Mouse (Mus musculus) thymus, adult 2 months (tissue): ENCODE results near the gene Sh3bp4. TPM values are rescaled to one million over a fixed set of nuclear protein-coding genes. Genes with fewer than 3 reads are reported as not detected.
A peak's percentile ranks its signal among the peaks of the same experiment; 100 is the strongest.

Source experiments
- DNase-seq: peaks from one replicate; pipeline ENCODE4 v3.0.0; 2021
- H3K27ac ChIP-seq: fragments of 200-500 bp; 2 replicates; pipeline ENCODE4 v1.5.1; 2012; ENCODE audit warnings: low read length, control low read depth; ENCODE audit not compliant: control insufficient read depth, insufficient read depth
- H3K27me3 ChIP-seq: fragments of 200-500 bp; 2 replicates; pipeline ENCODE4 v1.6.1; 2012; ENCODE audit warnings: mild to moderate bottlenecking, low read length, moderate library complexity, mixed read lengths; ENCODE audit not compliant: control insufficient read depth, insufficient read depth
- H3K36me3 ChIP-seq: fragments of 200-500 bp; 2 replicates; pipeline ENCODE4 v1.6.1; 2012; ENCODE audit warnings: mild to moderate bottlenecking, low read length, moderate library complexity; ENCODE audit not compliant: control insufficient read depth, insufficient read depth
- H3K4me1 ChIP-seq: fragments of 200-500 bp; replicated peaks from 2 replicates; pipeline ENCODE4 v1.6.1; 2012; ENCODE audit warnings: low read length; ENCODE audit not compliant: control insufficient read depth, insufficient read depth
- H3K4me3 ChIP-seq: fragments of 200-500 bp; 2 replicates; pipeline ENCODE4 v1.5.1; 2012; ENCODE audit warnings: mild to moderate bottlenecking, low read length, control low read depth, moderate library complexity; ENCODE audit not compliant: control insufficient read depth, insufficient read depth
- CTCF ChIP-seq: fragments of 200-500 bp; IDR thresholded peaks from 2 replicates; pipeline ENCODE4 v1.5.1; 2012; ENCODE audit warnings: mild to moderate bottlenecking, control low read depth, low read length, moderate library complexity, borderline replicate concordance; ENCODE audit not compliant: control insufficient read depth, poor library complexity, insufficient read depth; ENCODE audit errors: extremely low read depth
- POLR2A ChIP-seq: fragments of 200-500 bp; IDR thresholded peaks from 2 replicates; pipeline ENCODE4 v1.6.1; 2012; ENCODE audit warnings: mild to moderate bottlenecking, low read length, control low read depth, moderate library complexity; ENCODE audit not compliant: control insufficient read depth, poor library complexity, insufficient read depth; ENCODE audit errors: extremely low read depth
- WGBS: fragments of 180-500 bp; shearing (Covaris S2); methylation state at CpG from one replicate; pipeline ENCODE4 v1.1.7; 2018; 5-methylcytosine and 5-hydroxymethylcytosine counted together
- polyA plus RNA-seq: library from polyadenylated mRNA; depleted of rRNA; stranded (reverse); fragments of >200 nt; gene quantifications from 2 replicates; pipeline ENCODE4 v1.2.3, GENCODE M21; 2012

Sh3bp4 gene
- polyA plus RNA-seq, 1 experiment, result 9.1 TPM

DNA sequence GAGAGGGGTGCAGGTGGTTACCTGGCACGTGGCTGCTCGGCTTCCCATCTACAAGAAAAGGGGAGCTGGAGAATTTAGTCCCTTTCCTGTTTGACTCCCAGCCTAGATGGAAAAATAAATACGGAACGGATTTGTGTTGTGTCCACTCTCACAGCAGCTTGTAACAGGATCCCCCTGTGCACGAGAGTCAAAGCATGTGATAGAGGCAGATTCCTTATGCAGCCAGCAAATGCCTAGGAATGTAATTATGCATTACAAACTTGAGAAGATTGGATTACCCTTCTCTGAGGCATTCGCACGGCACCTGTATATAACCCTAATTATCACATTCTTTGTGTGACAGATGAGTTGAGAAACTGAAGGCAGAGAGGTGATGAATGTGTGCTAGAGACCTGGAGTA, 94.5 kb downstream of the Sh3bp4 start:
- H3K4me1 ChIP-seq, result no peaks in the 10 kb centered on the region

DNA sequence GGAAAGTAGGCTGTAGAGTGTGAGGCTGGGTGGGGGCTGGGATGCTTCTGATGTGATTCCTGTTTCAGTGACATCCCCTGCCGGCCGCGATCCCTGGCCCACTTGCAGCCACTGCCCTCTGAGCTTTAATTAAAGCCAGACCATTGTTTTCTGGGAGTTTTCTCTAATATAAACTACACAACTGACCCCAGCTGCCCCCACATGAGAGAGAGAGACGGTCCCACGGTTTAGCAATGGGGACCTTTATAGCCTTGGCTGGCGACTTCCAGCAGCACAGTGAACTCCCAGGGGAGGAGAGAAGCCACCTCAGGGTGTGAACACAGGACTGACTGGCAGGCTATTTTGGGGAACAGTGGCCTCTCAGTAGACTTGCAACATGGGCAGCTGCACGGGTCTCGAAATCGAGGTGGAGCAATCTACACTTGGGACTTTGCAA, 96.6 kb downstream of the Sh3bp4 start:
- WGBS, result 88% methylated on average over 9 of the region's 9 CpGs
- H3K4me1 ChIP-seq, result no peaks in the 10 kb centered on the region
- H3K27ac ChIP-seq, result no peak overlapping the region
- DNase-seq, result no peak
- H3K27me3 ChIP-seq, result no peaks in the 10 kb centered on the region
- TF ChIP-seq POLR2A (no peak), CTCF (no peak)
- no peaks in the 10 kb centered on the region for H3K36me3 ChIP-seq
- H3K4me3 ChIP-seq, result no peak overlapping the region

More for the DNA sequence above, 94.5 kb downstream of the Sh3bp4 start:
- Histone ChIP-seq H3K36me3 (no peaks in the 10 kb centered on the region), H3K27ac (no peak overlapping the region), H3K4me3 (no peak overlapping the region), H3K27me3 (no peaks in the 10 kb centered on the region)
- TF ChIP-seq POLR2A, result no peak
- no peak for TF ChIP-seq CTCF
- WGBS, result 83% methylated on average over 7 of the region's 7 CpGs
- DNase-seq, result no peak

DNA sequence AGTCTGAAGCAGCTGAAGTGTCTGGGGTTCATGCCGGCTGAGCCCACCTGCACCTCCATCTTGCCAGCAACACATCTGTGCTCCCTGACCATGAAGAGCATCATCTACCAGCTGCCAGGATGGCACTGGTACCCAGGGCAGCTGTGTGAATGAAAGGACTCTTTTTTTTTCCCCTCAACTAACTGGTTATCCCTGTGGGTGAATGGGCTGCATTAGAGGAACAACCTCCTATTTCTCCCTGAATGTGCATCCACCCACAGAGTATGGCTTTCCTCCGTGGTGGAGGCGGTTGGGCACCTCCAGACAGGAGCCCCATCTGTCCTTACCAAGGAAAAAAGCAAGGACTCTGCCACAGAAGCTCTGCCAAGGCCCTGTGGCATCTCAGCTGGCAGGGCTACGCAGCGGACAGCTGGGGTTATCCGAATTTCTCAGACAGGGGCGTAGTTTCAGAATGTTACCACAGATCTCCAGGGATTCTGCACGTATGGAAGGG, 101.1 kb downstream of the Sh3bp4 start:
- Histone ChIP-seq H3K4me3 (no peak overlapping the region), H3K4me1 (no peaks in the 10 kb centered on the region), H3K36me3 (no peaks in the 10 kb centered on the region), H3K27ac (no peak overlapping the region), H3K27me3 (no peaks in the 10 kb centered on the region)
- 97% methylated on average over 8 of the region's 8 CpGs for WGBS
- no peak for DNase-seq
- TF ChIP-seq POLR2A (no peak), CTCF (no peak)

DNA sequence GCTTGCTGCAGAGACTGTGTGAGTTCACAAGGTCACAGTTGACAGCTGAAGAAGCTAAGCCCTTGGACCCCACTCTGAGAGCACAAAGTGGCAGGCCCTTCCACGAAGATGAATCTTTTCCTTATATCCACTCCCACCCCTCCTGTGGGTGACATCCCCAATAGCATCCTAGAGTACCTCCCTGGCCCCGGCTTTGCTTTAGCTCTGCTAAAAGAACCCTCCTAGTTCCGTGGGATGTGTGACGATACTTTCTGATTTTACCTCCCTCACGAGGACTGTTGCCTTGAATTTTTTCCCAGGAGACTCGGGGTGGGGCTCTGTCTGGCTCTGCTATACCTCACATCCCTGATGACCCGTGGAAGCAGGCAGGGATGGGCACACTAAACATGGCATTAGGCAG, 104.4 kb downstream of the Sh3bp4 start:
- no peak overlapping the region for H3K4me3 ChIP-seq
- H3K27ac ChIP-seq, result no peak overlapping the region
- H3K27me3 ChIP-seq, result no peaks in the 10 kb centered on the region
- no peaks in the 10 kb centered on the region for H3K4me1 ChIP-seq
- DNase-seq, result no peak
- WGBS, result 92% methylated on average over 7 of the region's 7 CpGs
- TF ChIP-seq CTCF (no peak), POLR2A (no peak)
- no peaks in the 10 kb centered on the region for H3K36me3 ChIP-seq

DNA sequence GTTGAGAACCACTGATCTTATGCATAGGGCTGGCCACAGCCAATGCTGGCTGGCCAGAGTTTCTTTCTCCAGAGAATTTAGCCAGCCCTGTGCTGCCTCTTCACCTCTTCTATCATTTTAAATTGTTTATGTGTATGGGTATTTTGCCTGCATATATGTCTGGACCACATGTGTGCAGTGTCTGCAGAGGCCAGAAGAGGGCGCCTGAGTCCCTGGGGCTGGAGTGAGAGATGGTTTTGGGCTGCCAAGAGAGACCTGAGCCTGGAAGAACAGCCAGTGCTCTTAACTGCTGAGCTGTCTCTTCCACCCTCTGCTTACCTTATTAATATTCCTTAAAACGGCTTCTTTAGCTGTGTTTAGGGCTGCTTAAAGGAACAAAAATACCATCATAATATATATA, 105.1 kb downstream of the Sh3bp4 start:
- Histone ChIP-seq H3K27me3 (no peaks in the 10 kb centered on the region), H3K4me3 (no peak overlapping the region), H3K36me3 (no peaks in the 10 kb centered on the region), H3K27ac (no peak overlapping the region), H3K4me1 (no peaks in the 10 kb centered on the region)
- peak; percentile 24 for DNase-seq
- no peak for TF ChIP-seq CTCF
- no peak for TF ChIP-seq POLR2A
- WGBS, result 72% methylated on average over 2 of the region's 2 CpGs

GRCm38 (mm10) chr1:89183261-89183831, 113.1 kb downstream of the Sh3bp4 start:
- Histone ChIP-seq H3K36me3 (no peaks in the 10 kb centered on the region), H3K27me3 (no peaks in the 10 kb centered on the region), H3K4me1 (no peaks in the 10 kb centered on the region), H3K27ac (no peak overlapping the region), H3K4me3 (no peak overlapping the region)
- TF ChIP-seq CTCF (no peak), POLR2A (no peak)
- WGBS, result 35% methylated on average over 9 of the region's 9 CpGs
- DNase-seq, result no peak

GRCm38 (mm10) chr1:89184111-89184785, 114.0 kb downstream of the Sh3bp4 start:
- H3K27ac ChIP-seq, result no peak overlapping the region
- TF ChIP-seq CTCF, result no peak
- H3K36me3 ChIP-seq, result no peaks in the 10 kb centered on the region
- DNase-seq, result no peak
- H3K4me3 ChIP-seq, result no peak overlapping the region
- no peaks in the 10 kb centered on the region for H3K27me3 ChIP-seq
- no peaks in the 10 kb centered on the region for H3K4me1 ChIP-seq
- 96% methylated on average over 6 of the region's 6 CpGs for WGBS
